Mouse (Mus musculus) mouse embryonic stem cell (cell line): ENCODE data around the gene Il1f8.
"Not testable (repeated sequence)": the region's sequence is repeated elsewhere in the genome, so short reads cannot be mapped to it uniquely, and the experiment has no call there.

ENCODE experiments used
- in situ Hi-C, 2 experiments: fragments of 300-500 bp; cut with MboI; formaldehyde crosslinking; loops; 1 replicate in 1 of 2; 3 replicates in 1 of 2; pipeline ENCODE4 v1.14.3; 2019 to 2020; ENCODE audit warnings: low sequenced_read_pairs in 2 of 2, low pct_unique_long_range_greater_than_20kb in 1 of 2, mixed read lengths in 1 of 2; ENCODE audit not compliant: unreplicated experiment in 1 of 2

The Il1f8 gene

GRCm38 (mm10) chr2:24152861-24153260, at the start of gene Il1f8:
TSS of gene Il1f8 (plus strand) at chr2:24153161.
- in situ Hi-C loops: no loop called here

GRCm38 (mm10) chr2:24103619-24104289, 49.2 kb upstream of the Il1f8 start:
- in situ Hi-C loops: no loop called here

GRCm38 (mm10) chr2:24109085-24109484, 43.9 kb upstream of the Il1f8 start:
- in situ Hi-C loops: no loop called here

GRCm38 (mm10) chr2:24134373-24134772, 18.6 kb upstream of the Il1f8 start:
- in situ Hi-C loops: no loop called here

GRCm38 (mm10) chr2:24181683-24182331, 28.8 kb downstream of the Il1f8 start:
- in situ Hi-C loops: not testable (repeated sequence)

- in situ Hi-C loops: not testable (repeated sequence)
These were observed 29.6 kb downstream of the Il1f8 start for GRCm38 (mm10) chr2:24182423-24183147.

GRCm38 (mm10) chr2:24184092-24184491, 31.1 kb downstream of the Il1f8 start:
- in situ Hi-C loops: not testable (repeated sequence)

GRCm38 (mm10) chr2:24186176-24186575, 33.2 kb downstream of the Il1f8 start, which contains the start of gene Il1f9:
TSS of gene Il1f9 (plus strand) at chr2:24186476.
- in situ Hi-C loops: no loop called here

GRCm38 (mm10) chr2:24187585-24187984, 34.6 kb downstream of the Il1f8 start:
- in situ Hi-C loops: no loop called here

- in situ Hi-C loops: no loop called here
These were observed 35.2 kb downstream of the Il1f8 start for GRCm38 (mm10) chr2:24188189-24188588.
